Mouse (Mus musculus) liver, embryonic 14 days (tissue): Measurements from ENCODE around the gene Cldn17. TPM values are rescaled to one million over a fixed set of nuclear protein-coding genes. Genes with fewer than 3 reads are reported as not detected.

Source experiments
- polyA plus RNA-seq: library from polyadenylated mRNA; depleted of rRNA; stranded (reverse); fragments of >200 nt; gene quantifications from 2 replicates; pipeline ENCODE4 v1.2.3, GENCODE M21; 2012; rRNA removed

Cldn17 gene
- polyA plus RNA-seq = not detected in 2 replicates

DNA sequence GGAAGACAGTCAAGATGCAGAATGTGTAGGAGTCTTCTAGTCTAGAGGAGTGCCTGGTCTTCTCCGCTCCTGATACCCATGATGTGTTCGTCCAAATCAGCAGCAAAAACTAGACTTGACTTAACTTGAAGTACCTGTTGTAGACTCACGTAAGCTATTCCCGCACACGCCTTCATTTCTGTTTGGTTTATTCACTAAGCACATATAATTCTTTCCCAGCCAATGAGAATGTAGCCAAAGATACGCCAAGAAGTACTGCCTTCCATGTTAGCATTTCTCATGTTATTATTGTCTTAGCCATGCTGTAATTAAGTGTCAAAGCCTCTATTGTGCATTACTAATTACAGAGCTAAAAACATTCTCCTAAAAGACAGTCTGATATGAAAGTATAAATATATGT, at the start of gene Cldn17:
TSS of gene Cldn17 (minus strand) at position 101 of the 400 bp plus-strand sequence.

Other genes starting within 250 kb of the Cldn17 start
- gene Grik1, start 216.7 kb downstream of the Cldn17 start, polyA plus RNA-seq = 0.02 TPM in 2 replicates
- gene Cldn8, start 56.2 kb upstream of the Cldn17 start, polyA plus RNA-seq = 0.01 TPM in 1 of 2 replicates, not detected in the other
- not detected in 2 replicates for gene Krtap24-1, start 105.3 kb upstream of the Cldn17 start, polyA plus RNA-seq
- gene 2310079G19Rik, start 120.7 kb upstream of the Cldn17 start, polyA plus RNA-seq = not detected in 2 replicates
- gene Krtap26-1, start 140.8 kb upstream of the Cldn17 start, polyA plus RNA-seq = not detected in 2 replicates
- gene Krtap27-1, start 164.7 kb upstream of the Cldn17 start, polyA plus RNA-seq = not detected in 2 replicates
- not detected in 2 replicates for gene 2310061N02Rik, start 201.0 kb upstream of the Cldn17 start, polyA plus RNA-seq
- gene Krtap13-1, start 221.9 kb upstream of the Cldn17 start, polyA plus RNA-seq = not detected in 2 replicates
- not detected in 2 replicates for gene Krtap13, start 244.7 kb upstream of the Cldn17 start, polyA plus RNA-seq